Mouse (Mus musculus): ENCODE results near the gene Mtor.
A peak's percentile ranks its signal among the peaks of the same experiment; 100 is the strongest.

The Mtor gene

GRCm38 (mm10) chr4:148441931-148442330 is 6.5 kb upstream of the Mtor start:
- no peak for DNase-seq (ENCODE audit: low read depth, low spot score)

DNA sequence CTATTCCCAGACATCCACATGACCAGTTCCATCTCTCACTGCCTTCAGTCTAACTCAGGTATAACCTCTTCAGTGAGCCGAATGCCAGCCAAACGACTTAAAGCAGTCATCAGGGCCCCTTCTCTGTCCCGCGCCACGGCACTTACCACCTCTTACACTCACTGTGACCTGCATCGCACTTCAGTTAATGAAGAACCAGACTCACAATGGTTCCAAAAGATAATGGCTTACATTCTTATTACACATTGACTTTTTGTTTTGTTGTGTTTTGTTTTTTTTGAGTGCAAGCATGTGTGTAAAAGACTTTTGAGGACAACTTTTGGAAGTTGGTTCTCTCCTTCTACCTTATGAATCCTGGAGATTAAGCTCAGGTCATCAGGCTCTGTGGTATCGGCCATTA is 5.8 kb upstream of the Mtor start:
- DNase-seq (ENCODE audit: low read depth, low spot score) = no peak

- DNase-seq (ENCODE audit: low read depth, low spot score) = peak; percentile 70
These were observed 4.0 kb upstream of the Mtor start, which contains the start of gene Ubiad1 for GRCm38 (mm10) chr4:148444250-148444967. Gene Ubiad1 (minus strand): TSS chr4:148444771.

DNA sequence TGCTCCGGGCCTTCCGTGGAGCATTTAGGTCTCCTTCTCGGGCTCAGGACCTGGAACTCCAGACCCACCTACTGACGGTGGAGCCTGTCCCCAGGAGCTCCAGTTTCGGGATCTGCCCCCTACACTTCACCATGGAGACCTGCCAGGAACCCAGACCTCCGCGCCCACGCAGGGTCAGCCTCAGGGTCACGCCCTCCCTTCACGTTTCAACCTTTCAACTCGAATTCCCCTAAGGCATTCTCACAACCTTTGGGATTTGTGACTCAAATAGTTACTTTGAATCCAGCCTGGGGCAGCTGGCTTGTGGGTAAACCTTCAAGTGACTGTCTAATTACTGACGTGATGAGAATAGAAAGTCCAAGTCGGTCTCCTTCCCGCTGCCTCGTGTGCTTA is 438 bp downstream of the Mtor start:
- no peak for DNase-seq (ENCODE audit: low read depth, low spot score)

GRCm38 (mm10) chr4:148453707-148454106 is 5.3 kb downstream of the Mtor start:
- DNase-seq (ENCODE audit: low read depth, low spot score) = no peak

DNA sequence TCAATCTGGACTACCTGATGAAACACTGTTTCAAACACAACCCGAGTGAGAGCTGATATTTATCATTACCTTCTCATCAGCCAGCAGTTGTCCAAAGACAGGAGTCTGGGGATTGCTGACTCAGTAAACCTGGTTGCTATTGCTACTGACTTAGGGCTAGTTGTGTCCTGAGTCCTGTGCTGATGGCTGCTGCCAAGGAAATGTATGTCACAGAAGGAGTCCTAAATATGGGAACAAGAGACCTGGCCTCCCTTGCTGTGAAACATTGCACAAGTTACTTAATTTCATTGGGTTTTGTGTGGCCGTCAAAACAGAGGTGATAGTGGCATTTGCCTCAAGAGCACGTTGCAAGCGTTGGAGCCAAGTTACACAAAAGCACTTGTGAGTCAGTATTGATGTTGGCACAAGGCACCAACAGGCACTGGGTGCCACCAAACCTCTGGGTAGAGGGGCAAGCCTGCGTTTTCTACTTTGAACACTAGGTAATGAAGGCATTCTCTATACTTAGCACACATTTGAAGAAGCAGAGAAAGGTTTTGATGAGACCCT is 7.1 kb downstream of the Mtor start:
- no peak for DNase-seq (ENCODE audit: low read depth, low spot score)

GRCm38 (mm10) chr4:148460656-148461284 is 12.4 kb downstream of the Mtor start:
- DNase-seq (ENCODE audit: low read depth, low spot score) = no peak

- no peak for DNase-seq (ENCODE audit: low read depth, low spot score)
These were observed 13.4 kb downstream of the Mtor start for GRCm38 (mm10) chr4:148461772-148462171.

GRCm38 (mm10) chr4:148462717-148463116 is 14.3 kb downstream of the Mtor start:
- DNase-seq (ENCODE audit: low read depth, low spot score) = no peak

- peak; percentile 35 for DNase-seq (ENCODE audit: low read depth, low spot score)
These were observed 15.0 kb downstream of the Mtor start for GRCm38 (mm10) chr4:148463208-148463960.

GRCm38 (mm10) chr4:148464301-148464700 is 15.9 kb downstream of the Mtor start:
- DNase-seq (ENCODE audit: low read depth, low spot score) = no peak

DNA sequence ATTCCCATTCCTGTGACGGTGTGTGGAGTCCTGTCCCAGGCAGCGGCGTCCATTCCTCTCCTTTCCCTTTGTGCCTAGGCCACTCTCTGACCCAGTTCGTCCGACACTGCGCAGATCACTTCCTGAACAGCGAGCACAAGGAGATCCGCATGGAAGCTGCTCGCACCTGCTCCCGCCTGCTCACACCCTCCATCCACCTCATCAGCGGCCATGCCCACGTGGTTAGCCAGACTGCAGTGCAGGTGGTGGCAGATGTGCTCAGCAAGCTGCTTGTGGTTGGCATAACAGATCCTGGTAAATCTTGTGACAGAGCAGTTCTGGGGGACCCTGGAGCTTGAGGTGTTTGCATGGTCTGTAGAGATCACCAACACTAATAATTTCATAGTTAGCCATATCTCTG is 16.5 kb downstream of the Mtor start:
- DNase-seq (ENCODE audit: low read depth, low spot score) = no peak

DNA sequence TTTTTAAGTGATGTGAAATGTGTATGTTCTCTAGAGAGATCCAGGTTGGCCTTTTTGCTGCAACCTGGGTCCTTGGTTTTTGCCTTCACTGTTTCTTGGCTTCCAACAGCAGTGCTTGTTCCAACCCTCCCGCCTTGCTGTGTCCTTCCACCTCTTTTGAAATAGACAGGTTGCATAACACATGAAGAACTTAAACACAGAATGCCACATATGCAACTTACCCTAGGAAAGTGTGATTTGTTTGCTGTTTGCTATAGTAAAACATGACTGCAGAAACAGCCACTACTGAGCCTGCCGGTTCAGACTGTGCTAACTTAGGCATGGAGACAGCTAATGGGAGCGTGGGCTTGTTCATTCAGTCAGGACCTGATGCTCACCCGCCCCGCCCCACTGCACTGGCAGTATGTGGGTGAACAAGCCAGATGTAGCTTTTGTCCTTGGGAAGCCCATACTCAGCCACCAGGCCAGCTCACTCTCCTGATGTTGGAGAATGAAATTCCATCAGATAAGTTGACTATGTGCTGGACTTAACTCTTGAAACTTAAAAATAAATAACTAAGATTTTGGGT is 18.2 kb downstream of the Mtor start:
- no peak for DNase-seq (ENCODE audit: low read depth, low spot score)

GRCm38 (mm10) chr4:148468396-148468795 is 20.0 kb downstream of the Mtor start:
- no peak for DNase-seq (ENCODE audit: low read depth, low spot score)

GRCm38 (mm10) chr4:148469487-148470252 is 21.3 kb downstream of the Mtor start:
- no peak for DNase-seq (ENCODE audit: low read depth, low spot score)

GRCm38 (mm10) chr4:148471363-148471806 is 23.0 kb downstream of the Mtor start:
- no peak for DNase-seq (ENCODE audit: low read depth, low spot score)

DNA sequence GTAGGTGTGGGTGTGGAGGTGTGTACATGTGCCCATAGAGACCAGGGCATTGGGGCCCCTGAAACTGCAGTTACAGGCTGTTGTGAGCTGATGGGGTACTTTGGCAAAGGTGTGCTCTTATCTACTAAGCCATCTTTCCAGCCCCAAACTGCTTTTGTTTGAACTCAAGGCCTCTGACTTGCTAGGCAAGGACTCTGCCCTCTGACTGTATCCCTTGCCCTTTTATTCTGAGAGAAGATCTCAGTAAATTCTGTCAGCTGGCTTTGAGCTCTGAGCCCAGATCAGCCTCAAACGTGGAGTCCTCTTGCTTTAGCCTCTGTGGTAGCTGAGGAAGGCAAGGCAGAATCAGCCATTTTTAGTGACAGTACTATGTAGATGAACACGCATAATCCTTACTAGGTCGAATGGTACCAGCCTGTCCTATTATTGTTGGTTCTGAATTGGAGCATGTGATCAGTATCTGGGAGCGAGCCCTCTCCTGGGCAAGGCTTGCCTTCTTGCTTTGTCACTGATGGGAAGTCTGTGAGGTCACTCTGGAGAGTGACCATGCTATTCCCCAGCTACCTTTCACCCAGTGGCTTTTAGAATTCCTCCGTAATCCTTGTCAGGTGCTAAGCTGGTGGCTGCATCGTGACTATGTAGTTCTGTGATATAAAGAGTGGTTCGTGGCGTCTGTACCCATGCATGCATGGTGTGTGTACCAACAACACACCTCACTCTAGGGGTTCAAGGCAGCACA is 24.2 kb downstream of the Mtor start:
- DNase-seq (ENCODE audit: low read depth, low spot score) = no peak

- no peak for DNase-seq (ENCODE audit: low read depth, low spot score)
These were observed 25.1 kb downstream of the Mtor start for GRCm38 (mm10) chr4:148473496-148473895.

DNA sequence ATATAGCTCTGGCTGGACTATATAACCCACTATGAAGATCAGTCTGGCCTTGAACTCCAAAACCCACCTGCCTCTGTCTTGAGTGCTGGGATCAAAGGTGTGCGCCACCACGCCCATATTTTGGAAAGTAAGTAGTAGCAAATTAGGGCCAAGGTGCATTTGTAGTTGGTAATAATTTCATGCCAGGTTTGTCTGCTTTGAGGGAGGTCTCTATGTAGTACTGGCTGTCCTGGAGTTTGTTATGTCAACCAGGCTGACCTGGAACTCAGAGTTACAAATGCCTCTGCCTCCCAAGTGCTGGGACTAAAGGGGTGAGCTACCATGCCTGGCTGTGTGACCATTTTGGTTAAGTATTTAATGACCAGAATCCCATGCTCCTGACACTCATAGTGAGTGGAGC is 31.8 kb downstream of the Mtor start:
- DNase-seq (ENCODE audit: low read depth, low spot score) = no peak

DNA sequence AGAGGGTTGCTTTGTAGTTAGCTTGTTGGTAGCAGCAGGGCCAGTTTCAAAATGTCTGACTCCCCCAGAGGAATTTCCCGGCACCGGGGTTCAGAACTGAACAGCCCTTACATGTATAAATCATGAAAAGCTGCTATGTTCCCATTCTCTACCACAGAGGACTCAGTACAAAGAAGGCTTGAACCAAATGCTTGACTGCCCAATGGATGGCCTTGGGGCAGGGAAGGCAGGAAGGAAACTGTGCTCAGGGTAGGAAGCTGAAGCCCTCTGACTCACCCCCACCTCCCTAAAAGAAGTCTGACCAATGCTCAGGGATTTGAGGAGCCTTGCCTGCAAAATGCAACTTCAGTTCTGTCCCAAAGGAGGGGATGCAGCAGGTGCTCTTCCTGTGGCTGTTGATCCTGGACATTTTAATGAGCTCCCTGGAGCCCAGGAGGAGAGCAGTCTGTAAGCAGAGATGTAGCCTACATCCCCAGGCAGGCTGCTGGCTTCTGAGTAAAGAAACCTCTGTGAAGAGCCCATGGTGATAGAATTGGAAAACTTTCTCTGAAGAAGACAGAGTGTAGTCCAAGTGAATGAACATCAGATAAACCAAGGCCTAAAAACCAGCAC is 33.3 kb downstream of the Mtor start:
- no peak for DNase-seq (ENCODE audit: low read depth, low spot score)

Data from retina, postnatal 7 days (tissue).